Mouse (Mus musculus): Measurements from ENCODE around the gene Wdr59. TPM values are rescaled to one million over a fixed set of nuclear protein-coding genes. Genes with fewer than 3 reads are reported as not detected.
"Not testable (repeated sequence)": the region's sequence is repeated elsewhere in the genome, so short reads cannot be mapped to it uniquely, and the experiment has no call there.

The Wdr59 gene
- polyA plus RNA-seq, 1 experiment = 4.8 TPM

DNA sequence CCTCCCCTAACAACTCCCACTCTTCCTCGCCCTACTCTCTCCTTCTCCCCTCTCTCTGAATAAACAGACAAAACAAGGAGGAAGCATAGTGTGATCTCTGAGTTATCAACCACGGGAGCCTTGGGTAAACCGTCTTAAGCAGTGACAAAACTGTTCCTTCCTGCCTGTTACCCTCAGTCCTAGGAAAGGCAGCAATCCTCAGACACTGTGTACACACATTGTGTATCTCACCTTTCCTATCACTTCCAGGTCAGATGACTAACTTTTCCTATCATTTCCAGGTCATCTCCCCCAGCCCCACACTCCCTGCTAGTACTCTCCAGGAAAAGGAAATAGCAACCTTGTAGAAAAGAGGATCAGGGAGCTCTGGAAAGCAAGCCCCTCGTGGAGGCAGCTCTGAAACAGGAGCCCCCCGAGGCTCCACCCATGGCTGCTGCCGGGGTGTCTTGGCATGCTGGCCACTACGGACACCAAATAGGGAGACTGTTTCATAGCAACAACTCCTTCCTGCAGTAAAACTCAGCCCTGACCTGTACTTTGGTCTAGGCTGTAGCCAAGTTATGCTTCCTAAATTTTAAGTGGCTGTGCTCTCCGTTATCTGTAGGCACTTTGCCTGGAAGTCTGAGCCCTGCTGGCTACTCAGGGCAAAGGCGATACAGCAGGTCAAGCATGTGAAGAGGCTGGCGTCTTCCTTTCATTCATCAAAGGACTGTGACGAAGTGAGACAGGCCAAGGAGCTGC, 20.0 kb downstream of the Wdr59 start:
- Histone ChIP-seq H3K4me1 (ENCODE audit: control insufficient read depth, insufficient read depth, low read length) (no peaks in the 10 kb centered on the region), H3K4me3 (ENCODE audit: insufficient read depth, low read length) (no peak overlapping the region), H3K27ac (ENCODE audit: insufficient read depth, low read depth, low read length) (no peak overlapping the region)
- no peak for TF ChIP-seq CTCF (IDR thresholded peaks at IDR 0.05; ENCODE audit: low read depth, low read length)
- TF ChIP-seq POLR2A (IDR thresholded peaks at IDR 0.05; ENCODE audit: borderline replicate concordance, low read depth, low read length) = no peak

DNA sequence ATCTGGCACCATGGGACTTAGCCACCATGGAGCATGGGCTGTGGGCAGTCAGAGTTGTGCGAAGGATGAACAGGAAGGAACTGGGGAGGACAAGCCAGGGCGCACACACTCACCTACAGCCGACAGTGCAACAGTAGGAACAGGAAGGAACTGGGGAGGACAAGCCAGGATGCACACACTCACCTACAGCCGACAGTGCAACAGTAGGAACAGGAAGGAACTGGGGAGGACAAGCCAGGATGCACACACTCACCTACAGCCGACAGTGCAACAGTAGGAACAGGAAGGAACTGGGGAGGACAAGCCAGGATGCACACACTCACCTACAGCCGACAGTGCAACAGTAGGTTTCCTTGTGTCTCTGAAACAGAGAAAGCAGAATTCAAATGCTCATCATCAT, 23.6 kb downstream of the Wdr59 start:
- H3K27ac ChIP-seq (ENCODE audit: insufficient read depth, low read depth, low read length); H3K4me1 ChIP-seq (ENCODE audit: control insufficient read depth, insufficient read depth, low read length); H3K4me3 ChIP-seq (ENCODE audit: insufficient read depth, low read length): not testable (repeated sequence)

DNA sequence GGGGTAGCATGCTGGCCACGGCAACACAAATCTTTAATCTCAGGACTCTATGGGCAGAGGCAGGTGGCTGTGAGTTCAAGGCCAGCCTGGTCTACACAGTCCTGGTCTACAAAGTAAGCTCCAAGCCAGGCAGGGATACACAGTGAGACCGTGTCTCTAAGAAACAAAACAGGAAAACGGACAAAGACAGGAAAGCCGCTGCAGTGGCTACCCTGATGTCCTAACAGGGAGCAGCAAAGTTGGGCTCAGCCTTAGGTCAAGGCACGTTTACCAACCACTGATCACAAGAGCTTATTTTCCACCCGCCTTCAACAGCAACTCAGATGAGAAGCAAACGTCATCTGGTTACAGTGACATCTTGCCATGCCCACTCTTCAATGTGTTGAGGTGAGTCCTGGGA, 25.6 kb downstream of the Wdr59 start:
- H3K4me1 ChIP-seq (ENCODE audit: control insufficient read depth, insufficient read depth, low read length) = no peaks in the 10 kb centered on the region
- TF ChIP-seq CTCF (IDR thresholded peaks at IDR 0.05; ENCODE audit: low read depth, low read length) = no peak
- no peak for TF ChIP-seq POLR2A (IDR thresholded peaks at IDR 0.05; ENCODE audit: borderline replicate concordance, low read depth, low read length)

DNA sequence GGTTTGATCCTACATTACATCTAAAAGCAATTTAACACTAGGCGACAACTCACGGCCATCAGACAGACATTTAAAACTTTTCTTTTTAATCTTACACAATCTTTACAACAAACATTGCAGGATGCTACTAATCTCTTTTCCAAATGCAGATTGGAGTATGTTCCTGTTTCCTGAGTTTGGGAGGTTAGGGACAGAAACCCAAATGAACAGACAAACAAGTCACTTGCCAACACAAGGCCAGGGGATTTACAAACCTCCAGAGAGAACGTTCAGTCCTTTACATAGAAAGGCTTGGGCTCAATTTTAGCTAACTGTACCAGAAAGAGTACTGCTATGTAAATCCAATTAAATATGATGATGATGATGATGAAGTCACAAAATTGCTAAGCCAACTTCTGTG, 28.7 kb downstream of the Wdr59 start:
- no peak overlapping the region for H3K4me3 ChIP-seq (ENCODE audit: insufficient read depth, low read length)
- no peak for TF ChIP-seq POLR2A (IDR thresholded peaks at IDR 0.05; ENCODE audit: borderline replicate concordance, low read depth, low read length)
- no peak for TF ChIP-seq CTCF (IDR thresholded peaks at IDR 0.05; ENCODE audit: low read depth, low read length)
- H3K27ac ChIP-seq (ENCODE audit: insufficient read depth, low read depth, low read length) = no peak overlapping the region
- no peaks in the 10 kb centered on the region for H3K4me1 ChIP-seq (ENCODE audit: control insufficient read depth, insufficient read depth, low read length)

More for the DNA sequence above, 25.6 kb downstream of the Wdr59 start:
- Histone ChIP-seq H3K4me3 (ENCODE audit: insufficient read depth, low read length) (no peak overlapping the region), H3K27ac (ENCODE audit: insufficient read depth, low read depth, low read length) (no peak overlapping the region)

DNA sequence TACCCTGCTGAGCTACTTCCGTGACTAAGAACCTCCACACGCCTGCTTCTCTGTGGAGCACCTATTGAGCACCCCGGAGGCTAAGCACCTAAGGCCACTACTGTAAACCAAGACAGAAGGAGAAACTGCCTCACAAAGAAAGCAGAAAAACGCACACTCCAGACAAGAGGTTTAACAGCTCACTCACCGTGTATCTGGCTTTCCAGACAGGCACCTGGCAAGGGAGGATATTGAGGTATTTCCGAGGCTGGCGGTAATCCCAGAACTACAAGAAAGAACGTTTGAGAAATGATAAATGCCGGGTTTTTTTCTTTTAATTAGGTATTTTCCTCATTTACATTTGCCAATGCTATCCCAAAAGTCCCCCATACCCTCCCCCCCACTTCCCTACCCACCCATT, 29.4 kb downstream of the Wdr59 start:
- Histone ChIP-seq H3K4me3 (ENCODE audit: insufficient read depth, low read length) (no peak overlapping the region), H3K27ac (ENCODE audit: insufficient read depth, low read depth, low read length) (no peak overlapping the region), H3K4me1 (ENCODE audit: control insufficient read depth, insufficient read depth, low read length) (no peaks in the 10 kb centered on the region)
- TF ChIP-seq POLR2A (IDR thresholded peaks at IDR 0.05; ENCODE audit: borderline replicate concordance, low read depth, low read length) (no peak), CTCF (IDR thresholded peaks at IDR 0.05; ENCODE audit: low read depth, low read length) (no peak)

DNA sequence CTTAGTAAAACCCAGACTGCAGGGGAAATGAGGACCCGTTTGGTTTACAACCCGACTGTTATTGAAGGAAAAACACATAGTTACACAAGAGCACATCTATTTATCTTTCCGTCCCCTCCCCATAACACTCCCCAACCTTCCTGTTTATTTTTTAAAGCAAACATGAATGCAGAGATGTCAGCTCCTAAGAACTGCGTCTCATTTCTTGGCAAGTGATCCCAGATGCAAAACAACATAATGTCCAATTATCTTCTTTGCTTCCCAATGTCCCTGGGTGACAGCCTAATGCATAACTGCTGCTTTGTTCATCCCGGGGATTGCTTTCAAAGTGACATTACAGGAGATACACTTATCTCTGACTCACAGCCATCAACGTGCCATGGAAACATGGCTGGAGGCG, 30.7 kb downstream of the Wdr59 start:
- TF ChIP-seq POLR2A (IDR thresholded peaks at IDR 0.05; ENCODE audit: borderline replicate concordance, low read depth, low read length) = no peak
- no peak for TF ChIP-seq CTCF (IDR thresholded peaks at IDR 0.05; ENCODE audit: low read depth, low read length)
- no peak overlapping the region for H3K4me3 ChIP-seq (ENCODE audit: insufficient read depth, low read length)
- H3K4me1 ChIP-seq (ENCODE audit: control insufficient read depth, insufficient read depth, low read length) = no peaks in the 10 kb centered on the region
- no peak overlapping the region for H3K27ac ChIP-seq (ENCODE audit: insufficient read depth, low read depth, low read length)

DNA sequence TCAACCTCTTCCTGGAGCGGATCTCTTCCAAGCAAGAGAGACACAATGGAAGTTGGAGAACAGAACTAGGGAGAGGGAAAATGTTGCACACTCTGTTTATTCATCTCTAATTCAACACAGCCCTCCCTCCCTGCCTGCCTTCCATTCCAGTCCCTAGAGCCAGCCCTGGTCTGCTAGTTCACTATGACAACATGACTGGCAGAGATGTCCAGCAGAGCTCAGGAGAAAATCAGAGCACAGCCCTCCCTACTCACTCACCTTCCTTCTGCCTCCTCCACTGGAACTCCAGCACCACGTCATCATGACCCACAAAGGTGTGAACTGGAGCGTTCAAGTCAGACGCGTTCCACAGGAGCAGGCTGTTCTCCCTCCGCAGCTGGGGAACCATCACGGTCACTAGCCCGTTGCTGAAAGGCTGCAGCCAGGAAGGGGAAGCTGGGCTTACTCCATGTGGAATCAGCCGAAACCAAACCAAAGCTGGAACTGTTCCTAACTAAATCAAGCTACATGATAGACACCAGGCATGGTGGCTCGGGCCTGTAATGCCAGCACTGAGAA, 31.8 kb downstream of the Wdr59 start:
- no peak overlapping the region for H3K27ac ChIP-seq (ENCODE audit: insufficient read depth, low read depth, low read length)
- no peaks in the 10 kb centered on the region for H3K4me1 ChIP-seq (ENCODE audit: control insufficient read depth, insufficient read depth, low read length)
- no peak overlapping the region for H3K4me3 ChIP-seq (ENCODE audit: insufficient read depth, low read length)
- TF ChIP-seq POLR2A (IDR thresholded peaks at IDR 0.05; ENCODE audit: borderline replicate concordance, low read depth, low read length) (no peak), CTCF (IDR thresholded peaks at IDR 0.05; ENCODE audit: low read depth, low read length) (no peak)

DNA sequence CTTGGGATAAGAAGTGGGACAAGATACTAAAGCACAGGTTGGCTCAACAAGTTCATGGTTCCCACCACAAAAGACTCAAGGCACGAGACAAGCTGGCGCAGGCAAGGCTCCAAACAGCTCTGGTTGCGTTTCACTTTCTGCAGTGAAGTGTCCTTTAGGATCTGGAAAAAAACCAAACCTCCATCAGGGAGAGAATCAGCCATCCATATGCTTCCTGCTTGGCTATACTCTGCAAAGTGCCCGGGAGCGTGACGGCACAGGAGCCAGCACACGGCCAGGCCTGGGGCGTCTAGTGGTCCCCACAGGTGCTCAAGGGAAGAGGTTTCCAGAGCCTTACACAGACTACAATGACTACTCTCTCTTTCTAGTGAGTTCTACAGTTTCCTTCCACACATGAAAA, 41.2 kb downstream of the Wdr59 start:
- H3K27ac ChIP-seq (ENCODE audit: insufficient read depth, low read depth, low read length) = no peak overlapping the region
- no peak overlapping the region for H3K4me3 ChIP-seq (ENCODE audit: insufficient read depth, low read length)
- peaks cover 10% of the 10 kb centered on the region for H3K4me1 ChIP-seq (ENCODE audit: control insufficient read depth, insufficient read depth, low read length)
- TF ChIP-seq CTCF (IDR thresholded peaks at IDR 0.05; ENCODE audit: low read depth, low read length) (no peak), POLR2A (IDR thresholded peaks at IDR 0.05; ENCODE audit: borderline replicate concordance, low read depth, low read length) (no peak)

DNA sequence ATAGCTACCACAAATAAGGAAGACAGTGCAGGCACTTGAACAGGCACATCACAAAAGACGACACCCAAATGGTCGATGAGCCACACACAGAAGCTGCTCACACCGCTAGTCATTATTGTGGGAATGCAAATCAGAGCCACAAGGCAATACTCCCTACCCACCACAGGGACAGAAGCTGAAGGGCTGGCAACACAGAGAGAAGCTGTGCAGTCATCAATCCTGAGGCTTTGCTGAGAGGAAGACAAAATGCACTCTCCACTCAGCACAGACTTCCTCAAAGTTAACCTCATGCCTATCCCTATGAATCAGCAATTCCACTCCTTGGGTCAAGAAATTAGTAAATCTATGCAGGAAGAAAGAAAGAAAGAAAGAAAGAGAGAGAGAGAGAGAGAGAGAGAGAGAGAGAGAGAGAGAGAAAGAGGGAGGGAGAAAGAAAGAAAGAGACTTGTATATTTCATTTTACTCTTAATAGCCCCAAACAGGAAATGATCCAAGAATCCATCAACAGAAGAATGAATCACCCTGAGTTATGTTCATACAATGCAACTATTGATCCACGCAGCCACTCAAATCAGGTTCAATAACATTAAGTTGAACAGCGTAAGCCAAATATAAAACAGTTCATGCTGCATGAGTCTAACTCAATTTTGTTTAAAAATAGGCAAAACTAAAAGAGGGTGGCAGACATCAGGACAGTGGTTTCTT, 44.0 kb downstream of the Wdr59 start:
- H3K4me3 ChIP-seq (ENCODE audit: insufficient read depth, low read length) = no peak overlapping the region
- peak overlapping the region; percentile 37 for H3K27ac ChIP-seq (ENCODE audit: insufficient read depth, low read depth, low read length)
- TF ChIP-seq CTCF (IDR thresholded peaks at IDR 0.05; ENCODE audit: low read depth, low read length) (no peak), POLR2A (IDR thresholded peaks at IDR 0.05; ENCODE audit: borderline replicate concordance, low read depth, low read length) (no peak)
- H3K4me1 ChIP-seq (ENCODE audit: control insufficient read depth, insufficient read depth, low read length) = peaks cover 10% of the 10 kb centered on the region

DNA sequence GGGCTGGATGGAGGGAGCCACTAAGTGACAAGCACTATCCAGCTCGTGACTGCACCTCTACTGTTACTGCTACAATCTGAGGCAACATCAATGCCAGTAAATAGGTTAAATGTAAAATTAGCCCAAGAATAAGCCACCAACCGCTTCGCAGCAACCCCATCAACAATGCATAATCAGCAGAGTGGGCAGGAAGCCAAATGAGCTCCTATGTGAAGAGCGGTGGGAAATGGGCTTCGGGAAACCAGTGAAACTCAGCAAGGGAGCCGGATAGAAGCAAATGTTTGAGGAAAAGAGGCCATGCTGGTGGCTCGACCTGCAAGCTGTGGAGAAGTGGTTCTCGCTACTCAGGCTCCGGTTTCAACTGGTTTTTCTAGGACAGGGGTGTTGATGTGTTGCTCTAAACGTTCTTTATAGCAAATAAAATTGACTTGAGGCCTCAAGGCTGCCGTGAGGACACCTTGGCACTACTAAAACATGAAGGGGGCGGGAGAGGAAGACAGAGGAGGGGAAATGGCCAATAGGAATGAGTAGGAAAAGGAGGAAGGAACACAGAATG, 50.3 kb downstream of the Wdr59 start:
- H3K4me3 ChIP-seq (ENCODE audit: insufficient read depth, low read length) = no peak overlapping the region
- TF ChIP-seq POLR2A (IDR thresholded peaks at IDR 0.05; ENCODE audit: borderline replicate concordance, low read depth, low read length) (no peak), CTCF (IDR thresholded peaks at IDR 0.05; ENCODE audit: low read depth, low read length) (no peak)
- no peaks in the 10 kb centered on the region for H3K4me1 ChIP-seq (ENCODE audit: control insufficient read depth, insufficient read depth, low read length)
- no peak overlapping the region for H3K27ac ChIP-seq (ENCODE audit: insufficient read depth, low read depth, low read length)

Data from bone marrow macrophage, adult 2 months (primary cell).